Mouse (Mus musculus) forebrain, postnatal 0 days (tissue): ENCODE measurements around the gene Ikzf3. TPM values are rescaled to one million over a fixed set of nuclear protein-coding genes. Genes with fewer than 3 reads are reported as not detected.

ENCODE experiments used
- ATAC-seq: fragments of 200-750 bp; cut with Nextera tagmentation; 2 replicates; pipeline ENCODE4 v1.8.0; 2017; ENCODE audit warnings: mild to moderate bottlenecking, moderate library complexity
- DNase-seq: peaks from one replicate; pipeline ENCODE4 v3.0.0-alpha.2; 2015
- H3K27ac ChIP-seq: fragments of 300-500 bp; sonication (generic); 2 replicates; pipeline ENCODE4 v1.5.1; 2014; ENCODE audit warnings: low read depth, mild to moderate bottlenecking, antibody characterized with exemption, low read length, moderate library complexity, mixed read lengths
- H3K27me3 ChIP-seq: fragments of 300-500 bp; sonication (generic); 2 replicates; pipeline ENCODE4 v1.6.1; 2014; ENCODE audit warnings: mild to moderate bottlenecking, low read length, mixed read lengths; ENCODE audit not compliant: insufficient read depth
- H3K36me3 ChIP-seq: fragments of 300-500 bp; sonication (generic); 2 replicates; pipeline ENCODE4 v1.6.1; 2014; ENCODE audit warnings: mild to moderate bottlenecking, moderate library complexity; ENCODE audit not compliant: insufficient read depth
- H3K4me1 ChIP-seq: fragments of 300-500 bp; sonication (generic); 2 replicates; pipeline ENCODE4 v1.6.1; 2014; ENCODE audit warnings: antibody characterized with exemption; ENCODE audit not compliant: insufficient read depth
- H3K4me2 ChIP-seq: fragments of 300-500 bp; sonication (generic); 2 replicates; pipeline ENCODE4 v1.6.1; 2014; ENCODE audit warnings: low read depth, mild to moderate bottlenecking, moderate library complexity
- H3K4me3 ChIP-seq: fragments of 300-500 bp; sonication (generic); 2 replicates; pipeline ENCODE4 v1.5.1; 2014; ENCODE audit warnings: low read depth, low read length, mixed read lengths
- H3K9ac ChIP-seq: fragments of 300-500 bp; sonication (generic); 2 replicates; pipeline ENCODE4 v1.6.1; 2014; ENCODE audit warnings: mild to moderate bottlenecking
- H3K9me3 ChIP-seq: fragments of 300-500 bp; sonication (generic); 2 replicates; pipeline ENCODE4 v1.6.1; 2016; ENCODE audit warnings: low read length
- CTCF ChIP-seq: sonication (generic); IDR thresholded peaks from 2 replicates; pipeline ENCODE4 v1.5.1; 2016; ENCODE audit warnings: antibody characterized with exemption, control low read depth, low read depth
- WGBS: fragments of 180-500 bp; shearing (Covaris S2); extraction: QIAGEN DNeasy Blood & Tissue Kit; methylation state at CpG from one replicate; pipeline ENCODE4 v1.1.7; 2014; 5-methylcytosine and 5-hydroxymethylcytosine counted together
- polyA plus RNA-seq: library from polyadenylated mRNA; unstranded; fragments of >200 nt; fragmentation: Nextera tagmentation; extraction: Ambion mirVana; gene quantifications from 2 replicates; pipeline ENCODE4 v1.2.1, GENCODE M21; 2015
- total RNA-seq: library from RNA; depleted of rRNA; stranded (reverse); fragments of >200 nt; gene quantifications from 2 replicates; pipeline ENCODE4 v1.2.3, GENCODE M21; 2014

Ikzf3 gene
- total and polyA plus RNA-seq, 2 experiments from 2014 or later: 0.14 to 0.21 TPM

GRCm38 (mm10) chr11:98492959-98493358 is 52.9 kb downstream of the Ikzf3 start:
- Histone ChIP-seq H3K9me3 (no peaks in the 10 kb centered on the region), H3K36me3 (no peaks in the 10 kb centered on the region), H3K4me1 (0 out of 2 replicates have a peak, but pooled peaks cover 3% of the 10 kb centered on the region), H3K27ac (no peak overlapping the region), H3K27me3 (no peaks in the 10 kb centered on the region), H3K4me3 (no peak overlapping the region), H3K4me2 (no peak overlapping the region), H3K9ac (no peak overlapping the region)
- no peak for ATAC-seq
- TF ChIP-seq CTCF: no peak
- whole genome bisulfite sequencing: 25% methylated on average over 7 of the region's 7 CpGs
- DNase-seq: no peak

DNA sequence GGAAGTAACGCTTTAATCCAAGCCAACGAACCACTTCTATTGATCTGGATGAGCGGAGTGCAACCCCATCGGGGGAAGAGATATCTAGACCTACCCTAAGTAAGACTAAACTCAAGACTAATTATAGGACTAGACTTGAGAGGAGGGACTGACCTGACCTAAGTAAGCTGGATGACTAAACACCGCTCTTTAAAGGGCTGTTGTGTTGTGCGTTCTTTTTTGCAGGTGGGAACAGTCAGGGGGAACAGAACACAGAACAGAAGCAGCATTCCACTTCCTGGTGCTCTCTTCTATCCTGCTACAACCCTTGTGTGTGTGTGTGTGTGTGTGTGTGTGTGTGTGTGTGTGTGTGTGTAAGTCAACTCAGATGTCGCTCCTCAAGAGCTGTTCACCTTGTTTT is 54.3 kb downstream of the Ikzf3 start:
- ATAC-seq (no peak), DNase-seq (no peak)
- no peak overlapping the region for H3K4me3 ChIP-seq
- H3K36me3 ChIP-seq: no peaks in the 10 kb centered on the region
- H3K9me3 ChIP-seq: no peaks in the 10 kb centered on the region
- no peak overlapping the region for H3K9ac ChIP-seq
- TF ChIP-seq CTCF: no peak
- no peak overlapping the region for H3K27ac ChIP-seq
- no peak overlapping the region for H3K4me2 ChIP-seq
- no peaks in the 10 kb centered on the region for H3K27me3 ChIP-seq
- no peaks in the 10 kb centered on the region for H3K4me1 ChIP-seq
- WGBS: 79% methylated on average over 7 of the region's 7 CpGs

GRCm38 (mm10) chr11:98488540-98489234 is 57.1 kb downstream of the Ikzf3 start:
- H3K9ac ChIP-seq: no peak overlapping the region
- H3K4me3 ChIP-seq: no peak overlapping the region
- DNase-seq (no peak), ATAC-seq (no peak)
- no peak overlapping the region for H3K27ac ChIP-seq
- no peak for TF ChIP-seq CTCF
- H3K4me1 ChIP-seq: no peaks in the 10 kb centered on the region
- 72% methylated on average over 20 of the region's 20 CpGs for WGBS
- no peaks in the 10 kb centered on the region for H3K36me3 ChIP-seq
- H3K9me3 ChIP-seq: no peaks in the 10 kb centered on the region
- H3K4me2 ChIP-seq: no peak overlapping the region
- no peaks in the 10 kb centered on the region for H3K27me3 ChIP-seq

DNA sequence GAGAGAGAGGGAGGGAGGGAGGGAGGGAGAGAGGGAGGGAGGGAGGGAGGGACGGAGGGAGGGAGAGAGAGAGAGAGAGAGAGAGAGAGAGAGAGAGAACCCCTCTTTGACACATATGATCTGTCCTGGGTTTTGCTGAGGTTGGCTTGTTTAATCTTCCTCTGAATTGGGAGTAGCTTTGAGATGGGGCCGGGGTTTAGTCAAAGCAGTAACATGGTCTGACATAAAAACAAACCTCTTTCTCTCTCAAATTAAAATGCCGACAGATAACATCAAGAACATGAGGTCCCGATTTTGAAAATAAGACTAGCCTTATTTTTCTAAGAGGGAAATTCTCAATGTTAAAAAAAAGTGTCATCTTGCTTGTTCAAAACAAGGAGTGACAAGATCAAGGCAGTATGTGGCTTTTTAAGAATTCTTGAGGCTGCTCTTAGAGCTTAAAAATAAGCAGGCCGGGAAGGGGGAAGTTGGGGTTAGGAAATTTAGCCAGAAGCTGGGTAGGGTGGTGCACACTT is 58.2 kb downstream of the Ikzf3 start:
- Histone ChIP-seq H3K4me3 (no peak overlapping the region), H3K36me3 (no peaks in the 10 kb centered on the region), H3K9ac (no peak overlapping the region), H3K9me3 (no peaks in the 10 kb centered on the region), H3K4me1 (no peaks in the 10 kb centered on the region), H3K27me3 (no peaks in the 10 kb centered on the region), H3K4me2 (no peak overlapping the region), H3K27ac (no peak overlapping the region)
- 78% methylated on average over 5 of the region's 5 CpGs for WGBS
- ATAC-seq (no peak), DNase-seq (no peak)
- no peak for TF ChIP-seq CTCF

DNA sequence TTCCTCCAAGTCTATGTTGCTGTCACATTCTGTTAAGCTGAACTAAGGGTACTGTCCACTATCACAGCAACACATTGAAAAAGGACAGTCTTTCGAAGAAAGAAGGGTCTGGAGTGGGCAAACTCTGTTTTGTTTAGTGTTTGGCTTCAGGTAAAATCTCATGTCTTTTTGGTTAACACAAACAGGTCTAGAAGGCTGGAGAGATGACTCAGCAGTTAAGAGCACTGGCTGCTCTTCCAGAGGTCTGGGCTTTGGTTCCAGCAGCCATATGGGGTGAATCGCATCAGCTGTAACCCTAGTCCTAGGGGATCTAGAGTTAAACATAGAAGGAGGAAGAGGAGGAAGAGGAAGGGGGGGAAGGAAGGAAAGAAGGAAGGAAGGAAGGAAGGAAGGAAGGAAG is 60.1 kb downstream of the Ikzf3 start:
- Histone ChIP-seq H3K36me3 (no peaks in the 10 kb centered on the region), H3K9ac (no peak overlapping the region), H3K27me3 (no peaks in the 10 kb centered on the region), H3K4me2 (no peak overlapping the region), H3K4me1 (no peaks in the 10 kb centered on the region), H3K27ac (no peak overlapping the region), H3K4me3 (no peak overlapping the region), H3K9me3 (no peaks in the 10 kb centered on the region)
- WGBS: 91% methylated on average over 2 of the region's 2 CpGs
- no peak for TF ChIP-seq CTCF
- ATAC-seq (no peak), DNase-seq (no peak)

GRCm38 (mm10) chr11:98482067-98482466 is 63.8 kb downstream of the Ikzf3 start:
- no peak overlapping the region for H3K4me2 ChIP-seq
- WGBS: 78% methylated on average over 10 of the region's 10 CpGs
- H3K27me3 ChIP-seq: no peaks in the 10 kb centered on the region
- H3K36me3 ChIP-seq: no peaks in the 10 kb centered on the region
- no peak for TF ChIP-seq CTCF
- no peaks in the 10 kb centered on the region for H3K9me3 ChIP-seq
- H3K4me3 ChIP-seq: no peak overlapping the region
- H3K4me1 ChIP-seq: no peaks in the 10 kb centered on the region
- ATAC-seq (no peak), DNase-seq (no peak)
- H3K9ac ChIP-seq: no peak overlapping the region
- no peak overlapping the region for H3K27ac ChIP-seq

GRCm38 (mm10) chr11:98481231-98481630 is 64.6 kb downstream of the Ikzf3 start:
- no peak overlapping the region for H3K4me3 ChIP-seq
- no peaks in the 10 kb centered on the region for H3K4me1 ChIP-seq
- 49% methylated on average over 6 of the region's 6 CpGs for WGBS
- ATAC-seq (no peak), DNase-seq (no peak)
- H3K9ac ChIP-seq: no peak overlapping the region
- H3K27me3 ChIP-seq: no peaks in the 10 kb centered on the region
- no peak overlapping the region for H3K4me2 ChIP-seq
- no peak for TF ChIP-seq CTCF
- H3K9me3 ChIP-seq: no peaks in the 10 kb centered on the region
- H3K27ac ChIP-seq: no peak overlapping the region
- no peaks in the 10 kb centered on the region for H3K36me3 ChIP-seq
